Mouse (Mus musculus) bone marrow, adult 2 months (tissue): ENCODE data around the gene Gm49321.

Source experiments
- CTCF ChIP-seq: fragments of 200-500 bp; IDR thresholded peaks from 2 replicates; pipeline ENCODE4 v1.5.1; 2011; ENCODE audit warnings: low read length, control low read depth; ENCODE audit not compliant: control insufficient read depth, insufficient read depth
- POLR2A ChIP-seq: fragments of 200-500 bp; IDR thresholded peaks from 2 replicates; pipeline ENCODE4 v1.6.1; 2011; ENCODE audit warnings: low read depth, mild to moderate bottlenecking, control low read depth, low read length, borderline replicate concordance; ENCODE audit not compliant: control insufficient read depth

DNA sequence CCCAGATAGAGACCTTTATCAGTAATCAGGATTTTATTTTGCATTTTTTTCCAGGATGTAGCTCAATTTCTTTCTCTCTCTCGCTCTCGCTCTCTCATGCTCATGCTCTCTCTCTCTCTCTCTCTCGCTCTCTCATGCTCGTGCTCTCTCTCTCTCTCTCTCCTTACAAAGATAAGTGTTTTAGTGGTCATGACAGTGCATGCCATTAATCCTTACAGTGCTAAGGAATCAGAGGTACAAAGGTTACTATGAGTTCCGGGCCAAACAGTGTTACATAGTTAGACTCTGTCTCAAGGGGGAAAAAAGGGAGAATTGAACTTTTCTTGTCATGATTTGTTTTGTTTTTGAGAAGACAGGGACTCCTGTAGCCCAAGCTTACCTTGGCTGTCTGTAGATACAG, 42.2 kb downstream of the Gm49321 start:
- TF ChIP-seq CTCF (no peak), POLR2A (no peak)
